Mouse (Mus musculus) hindbrain, embryonic 11.5 days (tissue): ENCODE measurements around the gene Farp1. TPM values are rescaled to one million over a fixed set of nuclear protein-coding genes. Genes with fewer than 3 reads are reported as not detected.

Experiments
- ATAC-seq: fragments of 200-750 bp; cut with Nextera tagmentation; 2 replicates; pipeline ENCODE4 v1.8.0; 2017; ENCODE audit warnings: mild to moderate bottlenecking, moderate TSS enrichment, moderate library complexity; ENCODE audit not compliant: low FRiP score
- DNase-seq: peaks from one replicate; pipeline ENCODE4 v3.0.0-alpha.2; 2015; ENCODE audit warnings: low spot score
- H3K27ac ChIP-seq: fragments of 300-500 bp; sonication (generic); 2 replicates; pipeline ENCODE4 v1.5.1; 2014; ENCODE audit warnings: mild to moderate bottlenecking, low read depth, low read length
- H3K27me3 ChIP-seq: fragments of 300-500 bp; sonication (generic); 2 replicates; pipeline ENCODE4 v1.6.1; 2014; ENCODE audit warnings: mild to moderate bottlenecking, low read length, moderate library complexity, mixed read lengths; ENCODE audit not compliant: control insufficient read depth, insufficient read depth
- H3K36me3 ChIP-seq: fragments of 300-500 bp; sonication (generic); 2 replicates; pipeline ENCODE4 v1.6.1; 2014; ENCODE audit warnings: mild to moderate bottlenecking, low read length, moderate library complexity, mixed read lengths; ENCODE audit not compliant: control insufficient read depth, insufficient read depth
- H3K4me1 ChIP-seq: fragments of 300-500 bp; sonication (generic); replicated peaks from 2 replicates; pipeline ENCODE4 v1.6.1; 2014; ENCODE audit warnings: low read length, mixed read lengths; ENCODE audit not compliant: control insufficient read depth, insufficient read depth
- H3K4me2 ChIP-seq: fragments of 300-500 bp; sonication (generic); replicated peaks from 2 replicates; pipeline ENCODE4 v1.6.1; 2014; ENCODE audit warnings: mild to moderate bottlenecking, low read depth, low read length
- H3K4me3 ChIP-seq: fragments of 300-500 bp; sonication (generic); 2 replicates; pipeline ENCODE4 v1.5.1; 2014; ENCODE audit warnings: low read depth, low read length
- H3K9ac ChIP-seq: fragments of 300-500 bp; sonication (generic); 2 replicates; pipeline ENCODE4 v1.6.1; 2014; ENCODE audit warnings: low read depth, low read length
- H3K9me3 ChIP-seq: fragments of 300-500 bp; sonication (generic); 2 replicates; pipeline ENCODE4 v1.6.1; 2016; ENCODE audit warnings: low read length; ENCODE audit not compliant: control insufficient read depth
- WGBS: fragments of 180-500 bp; shearing (Covaris S2); extraction: QIAGEN DNeasy Blood & Tissue Kit; methylation state at CpG from one replicate; pipeline ENCODE4 v1.1.7; 2014; 5-methylcytosine and 5-hydroxymethylcytosine counted together
- polyA plus RNA-seq: library from polyadenylated mRNA; unstranded; fragments of >200 nt; fragmentation: Nextera tagmentation; extraction: Ambion mirVana; gene quantifications from 2 replicates; pipeline ENCODE4 v1.2.1, GENCODE M21; 2014

Farp1 gene
- polyA plus RNA-seq, 1 experiment from 2014 or later = 32.5 TPM

GRCm38 (mm10) chr14:121298537-121298936, 263.5 kb downstream of the Farp1 start:
- Histone ChIP-seq H3K4me3 (no peak overlapping the region), H3K27ac (no peak overlapping the region), H3K4me1 (no peaks in the 10 kb centered on the region), H3K4me2 (no peak overlapping the region), H3K36me3 (no peaks in the 10 kb centered on the region), H3K9me3 (no peaks in the 10 kb centered on the region), H3K27me3 (no peaks in the 10 kb centered on the region), H3K9ac (no peak overlapping the region; the same call in 1 of the 2 replicates)
- WGBS = 92% methylated on average over 5 of the region's 5 CpGs
- no peak for ATAC-seq
- no peak for DNase-seq

GRCm38 (mm10) chr14:121299093-121299492, 264.1 kb downstream of the Farp1 start:
- 95% methylated on average over 9 of the region's 9 CpGs for WGBS
- no peaks in the 10 kb centered on the region for H3K36me3 ChIP-seq

GRCm38 (mm10) chr14:121304523-121304922, 269.5 kb downstream of the Farp1 start:
- no peaks in the 10 kb centered on the region for H3K4me1 ChIP-seq
- H3K27me3 ChIP-seq = no peaks in the 10 kb centered on the region
- DNase-seq (no peak), ATAC-seq (no peak)
- H3K4me3 ChIP-seq = no peak overlapping the region
- H3K9ac ChIP-seq = no peak overlapping the region
- no peak overlapping the region for H3K4me2 ChIP-seq
- no peaks in the 10 kb centered on the region for H3K9me3 ChIP-seq
- H3K27ac ChIP-seq = no peak overlapping the region
- WGBS = 59% methylated on average over 7 of the region's 7 CpGs
- H3K36me3 ChIP-seq = no peaks in the 10 kb centered on the region

More at GRCm38 (mm10) chr14:121299093-121299492, 264.1 kb downstream of the Farp1 start:
- no peaks in the 10 kb centered on the region for H3K27me3 ChIP-seq
- no peak overlapping the region for H3K4me3 ChIP-seq
- no peak for ATAC-seq
- H3K27ac ChIP-seq = no peak overlapping the region
- no peaks in the 10 kb centered on the region for H3K9me3 ChIP-seq
- H3K4me2 ChIP-seq = no peak overlapping the region
- H3K4me1 ChIP-seq = no peaks in the 10 kb centered on the region
- H3K9ac ChIP-seq = no peak overlapping the region
- DNase-seq = no peak

DNA sequence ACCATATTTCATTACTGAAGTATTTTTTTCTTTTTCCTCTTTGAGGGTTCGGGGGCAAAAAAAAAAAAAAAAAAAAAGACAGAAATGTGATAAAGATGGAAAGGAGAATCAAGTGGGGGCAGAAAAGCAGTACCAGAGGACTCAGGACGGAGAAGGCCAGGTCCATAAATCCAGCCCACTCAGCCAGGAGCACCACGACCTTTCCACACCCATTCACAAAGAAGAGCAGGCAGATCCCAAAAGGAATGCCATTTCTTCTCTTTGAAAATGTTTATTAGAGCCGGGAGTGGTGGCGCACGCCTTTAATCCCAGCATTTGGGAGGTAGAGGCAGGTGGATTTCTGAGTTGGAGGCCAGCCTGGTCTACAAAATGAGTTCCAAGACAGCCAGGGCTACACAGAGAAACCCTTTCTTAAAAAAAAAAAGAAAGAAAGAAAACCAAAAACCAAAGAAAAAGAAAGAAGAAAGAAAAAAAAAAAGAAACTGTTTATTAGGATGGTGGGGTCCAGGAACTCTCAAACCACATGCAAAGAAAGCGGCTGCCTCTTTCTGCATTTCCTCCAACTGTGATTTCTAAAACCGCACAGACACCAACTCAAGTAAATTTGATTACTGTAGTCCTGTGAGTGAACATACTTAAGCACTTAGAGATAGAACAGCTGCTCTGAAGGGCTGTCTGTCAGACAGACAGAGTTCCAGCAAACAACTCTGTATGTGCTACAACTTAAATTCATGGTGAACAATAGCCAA, 270.5 kb downstream of the Farp1 start:
- Histone ChIP-seq H3K27me3 (no peaks in the 10 kb centered on the region), H3K9me3 (no peaks in the 10 kb centered on the region), H3K36me3 (no peaks in the 10 kb centered on the region), H3K9ac (no peak overlapping the region), H3K4me3 (no peak overlapping the region), H3K27ac (no peak overlapping the region), H3K4me1 (no peaks in the 10 kb centered on the region), H3K4me2 (no peak overlapping the region)
- ATAC-seq = no peak
- WGBS = 82% methylated on average over 7 of the region's 8 CpGs
- no peak for DNase-seq

DNA sequence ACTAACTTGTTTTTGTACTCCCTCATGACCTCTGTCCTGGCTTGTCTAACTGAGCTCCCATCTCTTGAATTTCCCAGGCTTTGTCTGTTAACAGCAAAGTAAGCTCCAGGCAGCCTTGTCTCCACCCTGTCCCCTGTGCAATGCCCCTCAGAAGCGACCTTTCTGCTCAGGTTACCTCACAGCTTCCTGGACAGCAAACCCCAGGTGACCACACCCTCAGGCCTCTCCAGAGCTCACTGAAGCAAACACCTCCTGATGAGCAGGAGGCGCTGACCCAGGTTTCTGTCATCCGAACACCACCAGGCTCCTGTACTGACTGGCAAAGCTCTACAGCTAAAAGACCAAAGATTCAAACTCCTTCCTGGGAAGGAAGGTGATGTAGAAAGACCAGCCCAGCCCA, 274.9 kb downstream of the Farp1 start:
- Histone ChIP-seq H3K9me3 (no peaks in the 10 kb centered on the region), H3K27me3 (no peaks in the 10 kb centered on the region), H3K4me3 (no peak overlapping the region), H3K9ac (no peak overlapping the region), H3K4me1 (no peaks in the 10 kb centered on the region), H3K36me3 (no peaks in the 10 kb centered on the region), H3K27ac (no peak overlapping the region), H3K4me2 (no peak overlapping the region)
- WGBS = 65% methylated on average over 3 of the region's 3 CpGs
- ATAC-seq (no peak), DNase-seq (no peak)

DNA sequence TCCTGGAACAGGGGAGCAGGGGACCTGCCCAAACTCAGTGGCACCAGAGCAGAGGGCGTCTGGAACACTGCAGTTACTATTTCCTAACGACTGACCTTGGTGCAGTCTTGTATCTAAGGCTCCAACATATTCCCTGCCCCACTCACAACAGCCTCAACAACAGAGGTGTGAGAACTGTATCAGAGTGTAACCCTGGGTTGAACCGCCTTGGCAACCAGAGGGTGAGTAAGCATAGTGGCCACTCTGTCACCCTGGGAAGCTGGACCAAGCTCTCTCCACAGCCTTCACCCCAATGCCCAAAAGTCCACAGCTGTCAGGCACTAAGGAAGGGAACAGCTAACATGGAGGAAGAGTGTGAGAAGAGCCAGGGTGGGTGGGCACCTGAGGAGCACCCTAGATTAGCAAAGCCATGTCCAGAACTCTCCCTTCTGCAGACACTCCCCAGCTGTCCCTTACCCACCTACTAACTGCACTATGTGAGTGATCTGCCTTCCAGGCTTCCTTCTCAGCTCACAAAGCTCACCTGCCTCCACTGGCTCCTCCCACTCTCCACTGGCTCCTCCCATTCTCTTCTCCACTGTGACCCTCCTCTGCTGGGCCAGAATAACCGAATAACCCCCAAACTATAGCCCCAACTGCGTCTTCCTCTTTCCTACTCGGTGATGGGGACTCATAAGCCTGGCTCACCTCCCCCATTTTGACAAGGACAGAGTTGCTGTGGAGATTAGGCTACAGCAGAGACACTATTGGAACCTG, 275.5 kb downstream of the Farp1 start:
- ATAC-seq (no peak), DNase-seq (no peak)
- H3K4me2 ChIP-seq = no peak overlapping the region
- no peak overlapping the region for H3K27ac ChIP-seq
- no peak overlapping the region for H3K9ac ChIP-seq
- H3K27me3 ChIP-seq = no peaks in the 10 kb centered on the region
- no peaks in the 10 kb centered on the region for H3K4me1 ChIP-seq
- no peaks in the 10 kb centered on the region for H3K36me3 ChIP-seq
- no peak overlapping the region for H3K4me3 ChIP-seq
- 84% methylated on average over 6 of the region's 6 CpGs for WGBS
- H3K9me3 ChIP-seq = no peaks in the 10 kb centered on the region

DNA sequence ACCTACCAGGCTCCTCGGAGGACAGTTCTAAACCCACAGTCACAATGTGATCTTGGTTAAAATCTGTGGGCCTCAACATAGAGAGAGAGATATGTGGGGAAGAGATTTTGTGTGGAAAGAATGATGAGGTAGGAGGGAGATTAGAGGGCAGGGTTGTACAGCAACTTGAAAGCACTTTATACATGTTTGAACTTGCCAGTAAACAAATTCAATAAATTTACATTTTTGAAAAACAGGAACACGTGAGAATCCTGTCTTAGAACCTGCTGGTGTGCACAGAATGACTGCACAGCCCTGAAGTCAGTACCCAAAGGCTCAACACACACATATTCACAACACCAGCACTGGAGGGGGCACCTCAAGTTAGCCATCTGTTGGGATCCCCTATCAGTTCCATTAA, 276.1 kb downstream of the Farp1 start:
- H3K4me2 ChIP-seq = no peak overlapping the region
- no peak overlapping the region for H3K4me3 ChIP-seq
- no peak for ATAC-seq
- H3K4me1 ChIP-seq = no peaks in the 10 kb centered on the region
- H3K9me3 ChIP-seq = no peaks in the 10 kb centered on the region
- 91% methylated on average over 2 of the region's 2 CpGs for WGBS
- H3K9ac ChIP-seq = no peak overlapping the region
- H3K27ac ChIP-seq = no peak overlapping the region
- H3K27me3 ChIP-seq = no peaks in the 10 kb centered on the region
- DNase-seq = no peak
- no peaks in the 10 kb centered on the region for H3K36me3 ChIP-seq

GRCm38 (mm10) chr14:121313283-121313682, 278.3 kb downstream of the Farp1 start:
- Histone ChIP-seq H3K27ac (no peak overlapping the region), H3K4me1 (peaks cover 4% of the 10 kb centered on the region; the same call in 1 of the 2 replicates), H3K36me3 (no peaks in the 10 kb centered on the region), H3K4me3 (no peak overlapping the region), H3K9ac (no peak overlapping the region), H3K27me3 (no peaks in the 10 kb centered on the region), H3K9me3 (no peaks in the 10 kb centered on the region), H3K4me2 (no peak overlapping the region)
- 94% methylated on average over 10 of the region's 10 CpGs for WGBS
- DNase-seq = no peak
- ATAC-seq = no peak

GRCm38 (mm10) chr14:121314934-121315333, 279.9 kb downstream of the Farp1 start:
- H3K9ac ChIP-seq = no peak overlapping the region
- peaks cover 4% of the 10 kb centered on the region; the same call in 1 of the 2 replicates for H3K4me1 ChIP-seq
- WGBS = 93% methylated on average over 3 of the region's 3 CpGs
- no peak overlapping the region for H3K4me3 ChIP-seq
- no peaks in the 10 kb centered on the region for H3K36me3 ChIP-seq
- no peak for ATAC-seq
- no peak for DNase-seq
- H3K27me3 ChIP-seq = no peaks in the 10 kb centered on the region
- no peaks in the 10 kb centered on the region for H3K9me3 ChIP-seq
- H3K4me2 ChIP-seq = no peak overlapping the region
- H3K27ac ChIP-seq = no peak overlapping the region
